Mouse (Mus musculus) layer of hippocampus, adult 8-10 months (tissue): Measurements from ENCODE around the gene Slc32a1. TPM values are rescaled to one million over a fixed set of nuclear protein-coding genes. Genes with fewer than 3 reads are reported as not detected.

Experiments
- DNase-seq, 2 experiments: peaks; one replicate each; pipeline ENCODE4 v3.0.0; 2022; ENCODE audit warnings: low spot score in 2 of 2
- total RNA-seq, 4 experiments: library from RNA; stranded (reverse); gene quantifications; 2 replicates each; pipeline ENCODE4 v1.2.4; 2022

The Slc32a1 gene
- 10 to 100 TPM; 62.7 to 69.9 (median 64.8) TPM for total RNA-seq

- no peak for DNase-seq
These were observed at the start of gene Slc32a1 for GRCm38 (mm10) chr2:158610488-158611325. TSS of gene Slc32a1 (plus strand) at chr2:158610767.

- no peak for DNase-seq
These were observed 49.8 kb upstream of the Slc32a1 start for GRCm38 (mm10) chr2:158560801-158561200.

DNA sequence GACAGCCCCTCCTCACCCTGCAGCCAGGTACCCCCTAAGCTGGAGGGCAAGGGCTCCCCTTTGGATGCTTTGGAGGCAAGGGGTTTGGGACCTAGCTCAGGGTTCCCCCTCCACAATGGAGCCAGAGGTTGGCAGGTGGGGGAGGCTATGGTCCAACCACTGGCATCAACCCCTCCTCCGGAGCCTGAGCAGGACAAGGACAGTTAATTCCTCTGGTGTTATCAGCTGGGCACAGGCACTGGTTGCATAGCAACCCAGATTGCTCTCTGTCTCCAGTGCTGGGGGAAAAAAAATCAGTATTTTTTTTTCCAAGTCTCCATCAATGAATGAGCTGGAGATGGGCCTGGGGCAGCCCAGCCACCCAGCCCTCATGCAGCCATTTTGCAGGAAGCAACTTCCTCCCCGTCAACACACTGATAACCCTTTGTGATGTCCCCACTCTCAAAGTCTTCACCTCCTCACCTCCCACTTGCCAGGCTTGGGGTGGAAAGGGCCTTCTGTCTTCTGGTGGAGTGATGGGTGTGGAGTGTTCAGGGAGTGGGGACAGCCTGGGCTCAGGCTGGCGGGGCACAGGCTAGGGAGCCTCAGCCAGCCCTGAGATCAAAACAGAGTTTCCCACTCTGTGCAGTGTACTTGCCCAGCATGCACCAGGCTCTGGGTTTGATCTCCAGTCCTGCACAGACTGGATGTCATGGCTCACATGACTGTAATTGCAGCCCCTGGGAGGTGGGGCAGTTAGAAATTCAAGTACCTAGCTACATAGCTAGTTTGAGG is 49.0 kb upstream of the Slc32a1 start:
- DNase-seq, result no peak

DNA sequence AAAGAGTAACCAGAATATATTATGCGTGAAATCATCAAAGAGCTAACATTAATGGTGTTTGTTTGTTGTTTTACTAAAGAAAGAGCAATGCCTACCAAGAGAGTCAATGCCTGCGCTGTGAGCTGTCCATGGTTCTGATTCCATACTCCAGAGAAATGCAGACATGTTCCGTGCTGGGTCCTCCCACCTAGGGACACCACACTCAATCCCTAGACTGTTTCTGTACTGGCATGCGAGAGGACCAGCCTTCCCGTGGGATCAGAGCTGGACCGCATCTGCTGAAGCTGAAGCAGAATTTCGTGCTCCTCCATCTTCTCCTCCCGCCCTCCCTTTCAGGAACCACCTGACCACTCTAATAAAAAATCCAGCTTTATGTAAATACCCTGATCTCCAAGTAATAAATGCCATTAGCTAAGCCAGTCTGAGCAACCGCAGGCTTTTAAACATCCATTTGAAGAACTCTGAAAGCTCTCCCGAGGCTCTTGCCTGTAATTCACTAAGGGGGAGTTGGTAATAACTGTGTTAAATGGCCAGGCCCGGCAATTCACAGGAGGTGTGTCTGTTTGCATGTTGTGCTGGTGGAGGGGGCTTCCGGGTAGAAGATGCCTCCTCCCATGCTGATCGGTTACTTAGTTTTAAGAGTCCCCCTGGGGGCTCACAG is 40.0 kb upstream of the Slc32a1 start:
- no peak for DNase-seq

GRCm38 (mm10) chr2:158579979-158580378 is 30.6 kb upstream of the Slc32a1 start:
- DNase-seq, result no peak

DNA sequence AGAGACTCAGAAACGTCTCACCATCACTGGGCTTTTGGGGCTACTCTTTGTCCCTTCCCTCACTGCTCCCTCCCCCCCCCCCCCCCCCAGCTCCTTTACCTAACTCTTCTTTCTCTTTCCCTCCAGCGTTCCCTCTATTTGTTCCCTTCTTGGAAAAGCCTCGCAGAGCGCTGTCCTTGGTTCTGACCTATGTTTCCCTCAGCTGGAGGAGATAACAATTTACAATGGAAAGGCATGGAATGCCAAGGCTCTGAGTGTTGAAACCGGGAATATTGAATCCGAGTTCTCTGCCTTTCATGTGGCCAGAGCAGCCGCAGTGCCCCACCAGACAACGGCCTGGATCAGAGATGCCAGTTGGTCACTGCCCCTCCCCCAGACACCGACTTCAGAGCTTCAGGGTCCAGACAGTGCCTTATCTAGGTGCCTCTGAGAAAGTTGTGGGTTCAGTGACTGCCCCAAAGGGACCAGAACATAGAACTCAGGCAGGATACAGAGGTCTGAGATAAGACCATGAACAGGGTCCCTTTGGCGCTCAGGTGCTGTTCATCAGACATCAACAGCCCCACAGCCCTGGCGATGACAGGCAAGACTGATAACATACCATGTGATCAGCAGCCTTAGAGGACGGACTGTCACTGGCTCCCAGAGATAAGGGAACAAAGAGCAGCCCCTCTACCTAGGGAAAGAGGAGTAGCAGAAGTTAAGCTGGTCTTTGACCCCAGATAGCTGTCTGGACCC is 25.8 kb upstream of the Slc32a1 start:
- no peak for DNase-seq

GRCm38 (mm10) chr2:158588524-158589271 is 21.9 kb upstream of the Slc32a1 start:
- DNase-seq, result no peak

- no peak for DNase-seq
These were observed 20.1 kb upstream of the Slc32a1 start for GRCm38 (mm10) chr2:158590495-158590894.

GRCm38 (mm10) chr2:158591286-158591685 is 19.3 kb upstream of the Slc32a1 start:
- no peak for DNase-seq

- no peak for DNase-seq
These were observed 17.2 kb upstream of the Slc32a1 start for GRCm38 (mm10) chr2:158593371-158593770.

DNA sequence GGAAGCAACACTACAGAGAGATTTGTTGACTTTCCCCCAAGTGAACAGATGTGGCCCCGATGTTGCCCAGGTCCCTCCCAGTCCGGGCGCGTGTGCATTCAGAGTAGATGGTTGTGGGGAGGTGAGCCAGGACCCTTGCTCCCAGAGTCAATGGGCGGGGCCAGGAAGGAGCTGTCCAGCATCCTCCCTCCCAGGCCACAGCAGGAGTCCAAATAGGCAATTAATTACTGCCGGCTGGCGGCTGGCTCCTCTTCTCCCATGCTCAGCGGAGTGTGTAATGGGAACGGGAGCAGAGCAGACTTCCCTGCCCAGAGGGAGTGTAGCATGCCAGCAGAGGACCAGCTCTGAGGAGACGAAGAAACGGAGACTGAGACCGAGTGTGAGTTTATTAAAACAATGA is 15.5 kb upstream of the Slc32a1 start:
- no peak for DNase-seq

GRCm38 (mm10) chr2:158595577-158595976 is 15.0 kb upstream of the Slc32a1 start:
- no peak for DNase-seq

GRCm38 (mm10) chr2:158596803-158597202 is 13.8 kb upstream of the Slc32a1 start:
- DNase-seq, result no peak

- no peak for DNase-seq
These were observed 10.1 kb upstream of the Slc32a1 start for GRCm38 (mm10) chr2:158600517-158600916.

- DNase-seq, result no peak
These were observed 9.2 kb upstream of the Slc32a1 start for GRCm38 (mm10) chr2:158601326-158601725.

DNA sequence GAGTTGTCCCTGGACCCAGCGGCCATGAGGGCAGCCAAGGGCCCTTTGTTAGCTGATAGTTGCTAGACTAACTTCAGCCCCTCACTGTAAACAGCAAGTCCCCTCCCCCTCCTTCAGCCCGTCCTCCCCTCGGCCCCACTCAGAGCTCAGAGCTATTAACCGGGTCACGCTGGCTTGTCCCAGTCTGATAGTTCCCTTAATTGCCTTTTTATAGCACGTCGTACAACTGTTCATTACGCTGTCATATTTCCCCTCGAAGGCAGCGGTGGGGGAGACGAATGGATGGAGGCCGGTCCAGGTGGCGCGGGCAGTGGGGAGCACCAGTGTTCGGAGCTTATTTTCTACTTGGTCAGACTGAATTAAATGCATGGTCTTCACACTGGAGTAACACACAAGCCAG is 7.9 kb upstream of the Slc32a1 start:
- DNase-seq, result no peak

DNA sequence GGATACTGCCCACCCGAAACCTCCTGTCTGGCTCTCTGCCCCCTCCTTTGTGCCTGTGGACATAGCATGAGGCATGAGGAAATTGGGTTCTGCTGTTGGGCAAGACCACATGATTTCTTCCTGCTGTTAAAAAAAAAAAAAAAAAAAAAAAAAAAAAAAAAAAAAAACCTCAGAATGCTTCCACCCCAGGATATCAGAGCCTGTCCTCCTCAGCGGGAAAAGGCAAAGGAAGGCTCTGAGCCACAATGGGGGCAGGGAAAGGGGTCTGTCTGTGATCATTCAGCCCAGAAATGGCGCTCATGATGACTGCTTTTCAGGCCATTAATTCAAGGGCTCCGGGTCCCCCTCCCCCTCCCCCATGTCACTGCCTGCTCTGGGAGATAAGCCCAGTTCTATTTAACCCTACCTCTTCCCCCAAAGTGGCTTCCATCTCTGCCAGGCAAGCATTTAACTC is 4.0 kb upstream of the Slc32a1 start:
- DNase-seq, result no peak

GRCm38 (mm10) chr2:158609681-158610080 is 886 bp upstream of the Slc32a1 start:
- no peak for DNase-seq

DNA sequence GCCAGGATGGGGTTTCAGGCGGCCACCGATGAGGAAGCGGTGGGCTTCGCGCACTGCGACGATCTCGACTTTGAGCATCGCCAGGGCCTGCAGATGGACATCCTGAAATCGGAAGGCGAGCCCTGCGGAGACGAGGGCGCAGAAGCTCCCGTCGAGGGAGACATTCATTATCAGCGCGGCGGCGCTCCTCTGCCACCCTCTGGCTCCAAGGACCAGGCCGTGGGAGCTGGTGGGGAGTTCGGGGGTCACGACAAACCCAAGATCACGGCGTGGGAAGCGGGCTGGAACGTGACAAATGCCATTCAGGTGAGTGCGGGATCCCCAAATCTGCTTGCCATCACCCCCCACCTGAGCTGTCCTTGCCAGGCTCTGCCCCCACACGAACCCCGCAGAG is 756 bp downstream of the Slc32a1 start:
- DNase-seq, result no peak
